Mouse (Mus musculus) colon, adult 2 months (tissue): Measurements from ENCODE around the gene Tia1. TPM values are rescaled to one million over a fixed set of nuclear protein-coding genes. Genes with fewer than 3 reads are reported as not detected.

Experiments
- polyA plus RNA-seq: library from polyadenylated mRNA; depleted of rRNA; stranded (reverse); fragments of >200 nt; gene quantifications from 2 replicates; pipeline ENCODE4 v1.2.3, GENCODE M21; 2012; rRNA removed

Tia1 gene
- 10.0 and 12.4 TPM in 2 replicates for polyA plus RNA-seq

GRCm38 (mm10) chr6:86404100-86404861, at the start of gene Tia1:
Tia1 (plus strand) TSS chr6:86404219.

GRCm38 (mm10) chr6:86365371-86366124, 38.5 kb upstream of the Tia1 start, which contains the start of gene Fam136a:
Fam136a (plus strand) TSS chr6:86365646.

GRCm38 (mm10) chr6:86370764-86371339, 33.2 kb upstream of the Tia1 start, which contains the start of gene Snrpg:
Snrpg (plus strand) TSS chr6:86371304.

GRCm38 (mm10) chr6:86396581-86397256, 7.3 kb upstream of the Tia1 start, which contains the start of gene Pcyox1:
Pcyox1 (minus strand) TSS chr6:86397154.

GRCm38 (mm10) chr6:86426358-86426757, 22.3 kb downstream of the Tia1 start, which contains the start of gene Gm44790:
Gm44790 (plus strand) TSS chr6:86426658.

GRCm38 (mm10) chr6:86438272-86439118, 34.5 kb downstream of the Tia1 start, which contains the start of gene C87436:
C87436 (plus strand) TSS chr6:86438374.

Other genes with a start within 250 kb of the Tia1 start
- 16.9 and 22.8 TPM in 2 replicates for gene Tgfa, start 209.0 kb upstream of the Tia1 start, polyA plus RNA-seq
- 21.8 and 29.5 TPM in 2 replicates for gene Fam136a, start 38.6 kb upstream of the Tia1 start, polyA plus RNA-seq
- 22.0 and 39.0 TPM in 2 replicates for gene Snrpg, start 32.9 kb upstream of the Tia1 start, polyA plus RNA-seq
- 23.5 and 31.5 TPM in 2 replicates for gene Pcyox1, start 7.1 kb upstream of the Tia1 start, polyA plus RNA-seq
- gene Gm44790, start 22.4 kb downstream of the Tia1 start, polyA plus RNA-seq: 12.0 and 12.8 TPM in 2 replicates
- gene C87436, start 34.2 kb downstream of the Tia1 start, polyA plus RNA-seq: 7.2 and 7.8 TPM in 2 replicates
- 244 and 278 TPM in 2 replicates for gene Pcbp1, start 122.1 kb downstream of the Tia1 start, polyA plus RNA-seq
- gene Asprv1, start 223.9 kb downstream of the Tia1 start, polyA plus RNA-seq: 0.31 and 0.43 TPM in 2 replicates